Mouse (Mus musculus) kidney, postnatal 14 days (tissue): Measurements from ENCODE around the gene Zfp275.
A peak's percentile ranks its signal among the peaks of the same experiment; 100 is the strongest.
"Not testable (repeated sequence)": the region's sequence is repeated elsewhere in the genome, so short reads cannot be mapped to it uniquely, and the experiment has no call there.

Experiments used
- DNase-seq: peaks from one replicate; pipeline ENCODE4 v3.0.0; 2022; ENCODE audit warnings: mixed read lengths

The Zfp275 gene

DNA sequence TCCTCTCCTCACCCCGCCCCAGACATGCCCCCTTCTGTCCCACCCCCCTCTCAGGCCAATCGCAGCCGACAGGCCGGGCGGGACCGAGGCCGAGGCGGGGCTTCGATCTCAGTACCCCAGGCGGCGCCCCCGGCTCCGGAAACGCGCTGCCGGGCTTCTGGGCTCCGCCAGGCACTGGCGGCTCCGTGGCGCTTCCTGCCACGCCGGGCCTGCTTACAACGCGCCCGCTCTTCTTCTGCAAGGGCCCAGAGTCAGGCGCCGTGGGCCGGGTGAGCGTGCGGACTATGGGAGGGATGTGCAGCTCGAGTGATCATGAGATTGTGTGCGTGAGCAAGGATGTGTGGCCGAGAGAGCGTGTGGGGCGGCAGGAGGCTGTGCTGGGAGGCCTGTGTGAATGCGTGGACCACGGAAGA, at the start of gene Zfp275:
Gene Zfp275, plus strand, starts transcription at position 139 of the 413 bp plus-strand sequence.
- DNase-seq: peak; percentile 85

DNA sequence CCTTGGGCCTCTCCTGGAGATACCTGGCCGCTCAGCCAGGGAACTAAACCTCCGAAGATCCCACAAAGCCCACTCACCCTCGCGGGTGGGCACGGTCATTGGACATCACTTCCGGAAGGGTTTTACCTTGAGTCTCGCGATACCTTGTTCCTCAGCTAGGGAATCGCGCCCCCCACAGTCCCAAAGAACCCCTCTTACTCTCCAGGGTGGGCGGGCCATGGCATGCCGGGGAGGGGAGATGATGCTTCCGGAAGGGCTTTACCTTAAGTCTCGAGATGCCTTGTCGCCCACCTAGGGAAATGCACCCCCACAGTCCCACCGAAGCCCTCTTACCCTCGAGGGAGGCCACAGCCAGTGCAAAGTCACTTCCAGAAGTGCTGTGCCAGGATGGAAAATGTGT, 49.5 kb upstream of the Zfp275 start, which contains the start of the genes Xlr5a and Xlr5c:
Gene Xlr5a, minus strand, starts transcription at position 101 of the 400 bp plus-strand sequence.
Gene Xlr5c, minus strand, starts transcription at position 101 of the 400 bp plus-strand sequence.
- not testable (repeated sequence) for DNase-seq

- peak; percentile 8 for DNase-seq
Observed at GRCm38 (mm10) chrX:73295745-73296144, 46.7 kb upstream of the Zfp275 start.

GRCm38 (mm10) chrX:73312522-73312921, 29.9 kb upstream of the Zfp275 start:
- peak; percentile 25 for DNase-seq

- no peak for DNase-seq
Observed at GRCm38 (mm10) chrX:73321029-73321428, 21.4 kb upstream of the Zfp275 start.

DNA sequence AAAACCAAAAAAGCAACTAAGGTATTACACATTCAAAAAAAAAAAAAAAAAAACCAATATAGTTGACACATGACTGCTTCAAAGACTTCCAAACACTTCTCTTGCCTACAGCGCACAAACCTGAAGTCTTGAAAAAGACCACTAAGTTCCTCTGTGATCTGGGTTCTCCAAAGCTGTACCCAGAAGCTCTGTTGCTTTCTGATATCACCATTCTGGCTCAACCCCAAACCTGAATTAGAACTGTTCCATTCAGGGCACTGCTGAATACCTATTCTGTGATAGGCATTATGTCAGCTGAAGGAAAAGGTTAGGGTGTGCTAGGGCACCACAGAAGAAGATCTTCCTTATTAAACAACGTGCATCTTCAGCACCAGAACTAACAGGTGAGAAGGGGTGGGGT, 15.2 kb upstream of the Zfp275 start:
- no peak for DNase-seq

DNA sequence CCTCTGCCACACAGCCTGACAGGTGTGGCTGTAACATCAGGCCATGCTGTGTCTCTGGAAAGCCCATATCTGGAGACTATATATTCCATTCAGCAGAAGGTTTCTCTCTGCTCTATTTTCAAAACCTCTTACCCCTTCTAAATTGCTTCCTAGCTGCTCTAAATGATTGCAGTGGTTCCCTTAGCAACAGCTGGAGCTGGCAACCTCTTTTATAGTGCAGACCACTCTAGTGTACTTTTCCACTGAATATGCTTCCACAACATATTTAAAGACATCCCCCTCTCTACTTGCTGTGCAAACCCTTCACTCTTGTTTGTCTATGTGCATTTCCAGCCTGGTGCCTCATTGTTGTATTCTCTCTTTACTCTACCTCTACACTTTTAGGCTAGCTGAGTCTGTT, 8.9 kb upstream of the Zfp275 start:
- DNase-seq: no peak

DNA sequence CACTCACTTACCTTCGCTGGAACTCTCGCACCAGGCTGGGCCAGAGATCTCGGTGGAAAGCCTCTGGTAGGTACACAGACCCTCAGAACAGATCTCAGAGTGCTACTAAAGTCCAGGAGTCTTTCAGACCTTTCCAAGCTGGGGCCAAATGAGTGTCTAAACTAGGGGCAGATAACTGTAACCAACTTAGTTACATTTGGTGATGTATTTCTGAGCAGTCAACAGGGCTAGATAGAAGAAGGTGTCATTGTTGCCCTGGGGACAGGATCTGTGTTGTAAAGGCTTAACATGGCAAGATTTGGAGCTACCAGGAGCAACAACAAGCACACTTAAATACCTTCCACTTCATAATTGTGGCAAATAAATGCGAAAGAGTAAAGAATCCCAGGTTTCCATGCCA, 5.7 kb upstream of the Zfp275 start, which contains the start of gene Gm45015:
Gene Gm45015, minus strand, starts transcription at position 101 of the 400 bp plus-strand sequence.
- DNase-seq: no peak

- no peak for DNase-seq
Observed at GRCm38 (mm10) chrX:73341473-73341872, 948 bp upstream of the Zfp275 start.

DNA sequence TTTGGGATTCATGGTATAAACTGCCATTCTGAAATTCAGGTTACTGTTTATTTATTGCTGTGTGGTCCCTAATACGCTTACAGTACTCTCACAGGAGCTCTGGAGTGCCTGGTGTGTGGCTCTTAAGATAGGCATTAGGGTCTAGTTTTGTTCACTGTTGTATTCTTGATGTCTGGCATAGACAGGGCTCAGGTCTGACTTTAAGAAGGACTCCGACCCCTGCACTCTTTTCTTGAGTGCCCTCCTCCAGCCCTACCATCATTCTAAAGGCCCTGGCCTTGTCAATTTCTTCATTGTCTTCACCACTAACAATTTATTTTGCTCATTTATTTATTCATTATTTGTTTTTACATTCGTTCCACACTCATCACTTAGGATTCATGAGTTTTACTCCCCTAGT, 353 bp upstream of the Zfp275 start:
- DNase-seq: no peak

DNA sequence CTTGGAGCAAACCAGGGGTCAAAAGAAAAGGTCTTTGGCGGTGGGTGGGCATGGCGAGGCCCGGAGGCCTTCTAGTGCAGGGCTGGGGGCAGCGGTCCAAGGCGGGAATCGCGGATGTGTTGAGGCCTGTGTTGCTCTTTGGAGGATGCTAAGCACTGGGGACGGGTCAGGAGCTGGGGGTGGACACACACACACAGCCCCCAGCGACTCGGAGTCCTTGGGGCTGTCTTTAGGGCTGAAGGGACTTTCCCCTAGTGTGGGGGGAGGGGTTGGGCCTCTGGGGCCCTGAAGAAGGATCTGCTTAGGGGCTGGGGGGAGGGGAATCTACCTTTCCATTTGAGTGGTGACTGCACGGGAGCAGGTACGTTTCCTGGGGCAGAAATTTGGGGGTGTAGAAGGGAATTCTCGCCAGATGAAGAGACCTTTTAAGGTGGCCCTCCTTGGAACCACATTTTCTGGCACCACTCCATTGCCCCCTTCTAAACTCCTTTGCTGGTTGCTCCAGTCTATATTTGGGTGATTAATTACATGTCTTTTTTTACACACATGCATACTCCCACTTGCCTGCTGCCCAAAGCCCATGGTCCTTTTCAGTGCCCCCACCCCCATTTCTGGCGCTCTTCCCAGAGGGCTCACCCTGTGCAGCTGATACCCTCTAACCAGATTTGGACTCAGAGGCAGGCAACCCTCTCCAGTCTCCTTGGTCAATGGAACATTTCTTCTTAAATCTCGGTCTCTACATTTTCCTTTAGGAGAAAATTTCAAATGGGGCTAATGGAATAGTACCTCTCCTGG, 717 bp downstream of the Zfp275 start:
- peak; percentile 18 for DNase-seq

GRCm38 (mm10) chrX:73343802-73344201, 1.4 kb downstream of the Zfp275 start:
- DNase-seq: no peak

- no peak for DNase-seq
Observed at GRCm38 (mm10) chrX:73344346-73344745, 1.9 kb downstream of the Zfp275 start.

- DNase-seq: no peak
Observed at GRCm38 (mm10) chrX:73356163-73356562, 13.7 kb downstream of the Zfp275 start.

DNA sequence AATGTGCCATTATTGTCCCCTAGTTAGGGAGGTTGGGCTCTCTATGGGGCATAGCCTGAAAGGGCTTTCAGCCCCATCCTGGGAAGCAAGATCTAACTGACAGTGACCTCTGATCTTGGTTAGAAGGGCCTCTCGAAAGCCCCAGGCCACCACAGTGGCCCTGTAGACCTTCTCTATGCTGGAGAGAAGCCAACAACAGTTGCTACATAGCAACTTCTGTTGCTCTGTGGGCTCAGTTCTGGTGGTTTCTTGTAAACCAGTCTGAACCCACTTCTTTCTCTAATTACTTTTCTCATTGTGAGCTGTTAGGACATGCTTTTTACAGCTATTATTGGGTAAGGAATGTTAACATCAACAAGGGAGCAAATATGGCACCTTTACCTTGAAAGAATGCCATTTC, 14.3 kb downstream of the Zfp275 start:
- no peak for DNase-seq

DNA sequence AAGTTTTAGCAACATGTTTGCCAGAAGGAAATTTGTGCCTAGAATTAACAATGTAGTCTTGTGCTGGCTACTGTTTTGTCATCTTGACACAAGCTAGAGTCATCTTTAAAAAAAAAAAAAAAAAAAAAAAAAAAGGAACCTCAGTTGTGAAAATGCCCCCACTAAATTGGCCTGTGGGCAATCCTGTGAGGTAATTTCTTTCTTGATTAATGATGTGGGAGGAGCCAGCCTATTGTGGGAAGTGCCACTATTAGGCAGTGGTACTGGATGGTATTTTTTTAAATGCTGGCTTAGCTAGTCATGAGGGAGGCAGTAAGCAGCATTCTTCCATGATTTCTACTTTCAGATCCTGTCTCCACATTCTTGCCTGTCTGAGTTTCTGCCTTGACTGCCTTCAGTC, 20.9 kb downstream of the Zfp275 start:
- no peak for DNase-seq

- no peak for DNase-seq
Observed at GRCm38 (mm10) chrX:73384419-73384818, 42.0 kb downstream of the Zfp275 start.

DNA sequence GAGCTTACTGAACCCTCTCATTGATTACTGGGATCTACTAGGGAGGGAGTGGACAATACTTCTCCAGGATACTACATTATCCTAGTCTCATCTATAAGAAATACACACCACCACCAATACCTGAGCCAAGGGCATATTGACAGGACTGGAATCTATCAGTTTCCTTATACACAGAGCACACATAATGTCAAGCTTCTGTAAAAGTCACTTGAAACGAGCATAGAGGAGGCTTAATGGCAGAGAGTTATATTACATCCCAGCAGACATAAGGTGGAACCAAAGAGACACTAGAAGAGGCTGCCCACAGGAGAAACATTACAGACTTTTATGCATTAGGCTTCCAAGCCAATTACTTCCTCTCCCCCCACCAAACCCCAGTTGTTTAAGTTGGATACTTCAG, 42.5 kb downstream of the Zfp275 start:
- no peak for DNase-seq

- DNase-seq: no peak
Observed at GRCm38 (mm10) chrX:73391481-73391880, 49.1 kb downstream of the Zfp275 start.

DNA sequence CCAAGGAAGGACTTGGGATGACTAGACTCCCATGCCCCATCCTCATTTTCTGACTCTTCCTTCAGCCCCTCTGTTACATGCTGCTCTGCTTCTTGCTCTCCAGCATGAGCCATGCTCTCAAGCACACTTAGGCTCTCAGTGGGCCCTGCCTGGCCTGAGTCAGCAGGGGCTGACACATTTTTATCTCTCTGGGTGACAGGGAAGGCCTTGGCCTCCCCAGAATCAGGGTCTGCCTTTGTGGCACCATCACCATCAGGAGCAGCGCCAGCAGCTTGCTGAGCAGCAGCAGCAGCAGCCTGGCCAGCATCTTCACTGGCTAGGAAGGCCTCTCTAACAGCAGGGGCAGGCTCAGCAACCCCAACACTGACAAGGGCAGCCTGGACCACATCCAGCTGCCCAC, 54.0 kb downstream of the Zfp275 start:
- no peak for DNase-seq

DNA sequence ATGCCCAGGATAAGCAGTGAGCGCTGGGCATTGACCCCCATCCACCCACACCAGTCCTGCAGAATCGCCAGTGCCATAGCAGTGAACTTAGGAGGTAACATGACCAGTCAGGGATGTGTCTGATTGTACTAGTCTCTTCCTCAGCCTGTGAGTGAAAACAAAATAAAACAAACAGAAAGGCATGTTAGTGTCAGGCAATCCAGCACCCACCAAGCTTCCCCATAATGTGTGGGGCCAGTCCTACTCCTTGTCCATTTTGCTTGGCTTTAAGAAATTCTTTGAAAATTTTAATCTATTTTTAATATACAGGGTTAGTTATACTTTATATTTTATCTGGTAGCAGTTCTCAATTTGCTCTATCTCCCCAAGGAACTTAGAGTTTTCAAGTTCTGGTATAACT, 56.2 kb downstream of the Zfp275 start, which contains the start of gene Gm18336:
Gene Gm18336, minus strand, starts transcription at position 101 of the 400 bp plus-strand sequence.
- DNase-seq: not testable (repeated sequence)

- no peak for DNase-seq
Observed at GRCm38 (mm10) chrX:73400951-73401350, 58.5 kb downstream of the Zfp275 start.

DNA sequence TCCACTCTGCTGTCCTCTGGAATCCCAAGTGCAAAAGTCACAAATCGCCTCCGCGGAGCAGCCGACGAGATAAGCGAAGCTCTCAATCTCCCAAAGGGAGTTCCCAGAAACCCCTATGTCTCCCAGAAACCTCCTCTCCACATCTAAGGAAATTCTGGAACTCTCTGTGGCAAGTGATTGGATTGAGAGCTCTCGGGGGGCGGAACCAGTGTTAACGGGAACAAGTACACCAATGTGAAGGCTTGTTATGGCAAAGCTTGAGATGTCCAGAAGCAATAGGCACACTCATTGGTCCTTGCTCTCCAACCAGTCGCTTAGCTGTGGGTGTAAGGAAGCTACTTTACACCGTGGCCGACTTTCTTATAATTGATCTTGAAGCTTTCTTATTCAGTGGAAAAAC, 59.2 kb downstream of the Zfp275 start:
- no peak for DNase-seq
